Mouse (Mus musculus) heart, embryonic 13.5 days (tissue): ENCODE measurements around the gene Lgals2. TPM values are rescaled to one million over a fixed set of nuclear protein-coding genes. Genes with fewer than 3 reads are reported as not detected.

ENCODE experiments used
- ATAC-seq: fragments of 200-750 bp; cut with Nextera tagmentation; 2 replicates; pipeline ENCODE4 v1.8.0; 2017; ENCODE audit warnings: moderate TSS enrichment; ENCODE audit not compliant: insufficient number of reproducible peaks, low FRiP score, low TSS enrichment; ENCODE audit errors: extremely low read depth
- H3K27ac ChIP-seq: fragments of 300-500 bp; sonication (generic); replicated peaks from 2 replicates; pipeline ENCODE4 v1.5.1; 2015; ENCODE audit warnings: moderate library complexity, mild to moderate bottlenecking, inconsistent platforms
- H3K27me3 ChIP-seq: fragments of 300-500 bp; sonication (generic); replicated peaks from 2 replicates; pipeline ENCODE4 v1.6.1; 2015; ENCODE audit warnings: mild to moderate bottlenecking, inconsistent platforms
- H3K36me3 ChIP-seq: fragments of 300-500 bp; sonication (generic); 2 replicates; pipeline ENCODE4 v1.6.1; 2015; ENCODE audit warnings: mild to moderate bottlenecking, inconsistent platforms
- H3K4me1 ChIP-seq: fragments of 300-500 bp; sonication (generic); 2 replicates; pipeline ENCODE4 v1.6.1; 2015; ENCODE audit warnings: inconsistent platforms
- H3K4me2 ChIP-seq: fragments of 300-500 bp; sonication (generic); 2 replicates; pipeline ENCODE4 v1.6.1; 2015; ENCODE audit warnings: inconsistent platforms, mild to moderate bottlenecking, moderate library complexity
- H3K4me3 ChIP-seq: fragments of 300-500 bp; sonication (generic); 2 replicates; pipeline ENCODE4 v1.5.1; 2015; ENCODE audit warnings: moderate library complexity, mild to moderate bottlenecking, inconsistent platforms
- H3K9ac ChIP-seq: fragments of 300-500 bp; sonication (generic); 2 replicates; pipeline ENCODE4 v1.6.1; 2015; ENCODE audit warnings: inconsistent platforms, mild to moderate bottlenecking, moderate library complexity
- H3K9me3 ChIP-seq: fragments of 300-500 bp; sonication (generic); 2 replicates; pipeline ENCODE4 v1.6.1; 2016; ENCODE audit warnings: inconsistent platforms
- WGBS: fragments of 180-500 bp; shearing (Covaris S2); methylation state at CpG from one replicate; pipeline ENCODE4 v1.1.7; 2015; ENCODE audit warnings: mixed read lengths; 5-methylcytosine and 5-hydroxymethylcytosine counted together
- microRNA-seq: library from miRNA; unstranded; fragments of <30 nt; microRNA quantifications from one replicate; pipeline ENCODE4, GENCODE M21; 2016
- polyA plus RNA-seq: library from polyadenylated mRNA; unstranded; fragments of >200 nt; fragmentation: Nextera tagmentation; extraction: Ambion mirVana; gene quantifications from 2 replicates; pipeline ENCODE4 v1.2.1, GENCODE M21; 2015

The Lgals2 gene
- polyA plus RNA-seq, 1 experiment from 2014 or later = not detected

DNA sequence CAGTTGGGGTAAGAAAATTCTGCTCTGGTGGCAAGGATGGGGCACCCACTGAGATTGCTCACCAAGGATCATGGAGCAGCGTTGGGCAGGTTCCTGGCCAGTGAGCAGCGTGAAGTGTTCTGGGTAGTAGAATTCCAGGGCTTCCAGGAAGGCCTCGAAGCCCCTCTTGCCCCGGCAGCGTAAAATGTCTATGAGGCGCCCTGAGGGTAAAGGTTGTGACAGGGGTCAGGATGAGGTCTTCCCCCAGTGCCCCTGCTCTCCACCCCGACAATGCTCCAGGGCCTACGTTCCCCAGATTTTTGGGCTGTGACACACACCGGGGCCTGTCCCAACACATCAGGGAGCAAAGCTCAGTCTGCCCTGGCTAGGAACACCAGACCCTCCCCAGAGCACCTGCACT lies 53.8 kb downstream of the Lgals2 start:
- no peak for ATAC-seq
- peak overlapping the region; percentile 88 for H3K9ac ChIP-seq

More for the DNA sequence above, 53.8 kb downstream of the Lgals2 start:
- H3K4me2 ChIP-seq = peak overlapping the region; percentile 95
- peaks cover 44% of the 10 kb centered on the region for H3K4me1 ChIP-seq
- no peak overlapping the region for H3K27ac ChIP-seq
- peaks cover 4% of the 10 kb centered on the region; the same call in 1 of the 2 replicates for H3K36me3 ChIP-seq
- H3K4me3 ChIP-seq = peak overlapping the region; percentile 75
- WGBS = 75% methylated on average over 9 of the region's 9 CpGs
- no peaks in the 10 kb centered on the region for H3K9me3 ChIP-seq
- H3K27me3 ChIP-seq = peaks cover 68% of the 10 kb centered on the region

Small RNA genes lying within 50 kb of the gene (microRNA-seq; reads per million reads assigned to microRNA genes)
- gene Mir6955 = not detected

Other genes starting within 250 kb of the Lgals2 start
- 0.03 TPM in 1 of 2 replicates, not detected in the other for gene Elfn2, start 136.8 kb downstream of the Lgals2 start, polyA plus RNA-seq
- 13.7 and 15.8 TPM in 2 replicates for gene Mfng, start 82.1 kb downstream of the Lgals2 start, polyA plus RNA-seq
- 5.1 and 5.3 TPM in 2 replicates for gene Card10, start 52.5 kb downstream of the Lgals2 start, polyA plus RNA-seq
- gene Cdc42ep1, start 12.9 kb downstream of the Lgals2 start, polyA plus RNA-seq = 34.2 and 36.1 TPM in 2 replicates
- gene Gga1, start 21.7 kb upstream of the Lgals2 start, polyA plus RNA-seq = 44.3 and 46.2 TPM in 2 replicates
- 0.20 and 0.31 TPM in 2 replicates for gene Gm49510, start 44.1 kb upstream of the Lgals2 start, polyA plus RNA-seq
- 18.8 and 19.5 TPM in 2 replicates for gene Sh3bp1, start 44.2 kb upstream of the Lgals2 start, polyA plus RNA-seq
- 20.2 and 21.2 TPM in 2 replicates for gene Pdxp, start 58.4 kb upstream of the Lgals2 start, polyA plus RNA-seq
- 798 and 814 TPM in 2 replicates for gene Lgals1, start 71.2 kb upstream of the Lgals2 start, polyA plus RNA-seq
- gene Nol12, start 79.4 kb upstream of the Lgals2 start, polyA plus RNA-seq = 37.3 and 42.9 TPM in 2 replicates
- gene Triobp, start 92.2 kb upstream of the Lgals2 start, polyA plus RNA-seq = 45.8 and 46.8 TPM in 2 replicates
- 237 and 238 TPM in 2 replicates for gene H1f0, start 172.9 kb upstream of the Lgals2 start, polyA plus RNA-seq
- not detected in 2 replicates for gene Galr3, start 186.4 kb upstream of the Lgals2 start, polyA plus RNA-seq
- gene Ankrd54, start 207.4 kb upstream of the Lgals2 start, polyA plus RNA-seq = 23.9 and 25.4 TPM in 2 replicates
- gene Eif3l, start 219.7 kb upstream of the Lgals2 start, polyA plus RNA-seq = 154 and 160 TPM in 2 replicates